Mouse (Mus musculus): Measurements from ENCODE around the gene Ccdc172. TPM values are rescaled to one million over a fixed set of nuclear protein-coding genes. Genes with fewer than 3 reads are reported as not detected.

The Ccdc172 gene
- polyA plus RNA-seq, 1 experiment, result not detected

DNA sequence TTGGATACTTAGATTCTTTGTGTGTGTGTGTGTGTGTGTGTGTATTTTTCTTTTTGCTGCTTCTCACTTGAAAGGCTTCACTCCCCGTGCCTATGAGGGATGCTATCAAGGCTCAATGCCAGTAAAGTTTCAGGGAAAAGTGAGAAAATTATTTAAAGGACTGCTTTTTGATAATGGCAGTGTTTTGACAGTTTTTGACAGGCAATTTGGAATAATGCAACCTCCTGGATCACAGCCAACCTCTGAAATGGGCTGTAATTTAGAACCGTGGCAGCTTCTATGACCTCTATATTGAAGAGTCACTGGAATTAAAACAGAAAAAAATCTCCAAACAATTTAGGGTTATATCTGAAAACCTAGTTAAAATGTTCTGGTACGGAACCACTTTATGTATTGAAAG lies 14.7 kb upstream of the Ccdc172 start:
- no peak for TF ChIP-seq POLR2A (IDR thresholded peaks at IDR 0.05; ENCODE audit: low read depth, low read length)
- TF ChIP-seq CTCF (IDR thresholded peaks at IDR 0.05; ENCODE audit: extremely low read depth, insufficient read depth, insufficient read length, insufficient replicate concordance), result no peak
- DNase-seq (ENCODE audit: low read depth in 1 of 2, low spot score in 2 of 2), result no peak
- H3K36me3 ChIP-seq (ENCODE audit: control insufficient read depth, insufficient read depth, low read length), result no peaks in the 10 kb centered on the region
- WGBS, result 72% methylated on average over 3 of the region's 3 CpGs
- H3K27me3 ChIP-seq (ENCODE audit: control insufficient read depth, insufficient read depth, low read length), result no peaks in the 10 kb centered on the region
- no peak overlapping the region for H3K4me3 ChIP-seq (ENCODE audit: extremely low read depth, insufficient read depth, insufficient read length)
- no peaks in the 10 kb centered on the region for H3K4me1 ChIP-seq (ENCODE audit: control insufficient read depth, insufficient read depth, insufficient read length)
- no peak overlapping the region for H3K27ac ChIP-seq (ENCODE audit: insufficient read depth, low read length)

DNA sequence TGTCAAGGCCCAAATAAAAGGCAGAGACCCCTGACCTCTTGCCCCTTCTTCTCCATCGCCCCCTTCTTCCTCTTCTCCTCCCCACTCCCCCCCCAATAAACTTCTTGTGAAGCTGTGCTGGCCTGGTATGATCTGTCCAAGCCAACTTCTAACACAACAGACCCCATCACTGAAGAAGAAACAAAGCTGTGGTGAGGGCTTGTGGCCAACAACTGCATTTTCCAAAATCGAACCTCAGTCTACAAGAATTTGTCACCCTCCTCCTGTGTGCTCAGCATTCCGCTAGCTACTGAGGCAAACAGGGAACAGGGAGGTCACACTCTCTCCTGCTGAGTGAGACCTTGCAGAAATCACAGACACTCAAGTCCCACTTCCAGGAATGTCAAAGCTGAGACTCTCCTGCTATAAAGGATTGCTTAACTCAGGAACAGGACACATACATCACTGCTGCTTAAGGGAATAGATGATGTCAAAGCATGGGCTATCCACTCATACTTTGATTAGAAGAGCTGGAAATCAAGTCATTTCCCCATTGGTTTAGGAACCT lies 12.3 kb upstream of the Ccdc172 start:
- Histone ChIP-seq H3K4me1 (ENCODE audit: control insufficient read depth, insufficient read depth, insufficient read length) (no peaks in the 10 kb centered on the region), H3K27me3 (ENCODE audit: control insufficient read depth, insufficient read depth, low read length) (no peaks in the 10 kb centered on the region), H3K4me3 (ENCODE audit: extremely low read depth, insufficient read depth, insufficient read length) (no peak overlapping the region), H3K36me3 (ENCODE audit: control insufficient read depth, insufficient read depth, low read length) (no peaks in the 10 kb centered on the region), H3K27ac (ENCODE audit: insufficient read depth, low read length) (no peak overlapping the region)
- no peak for TF ChIP-seq CTCF (IDR thresholded peaks at IDR 0.05; ENCODE audit: extremely low read depth, insufficient read depth, insufficient read length, insufficient replicate concordance)
- no peak for TF ChIP-seq POLR2A (IDR thresholded peaks at IDR 0.05; ENCODE audit: low read depth, low read length)
- no peak for DNase-seq (ENCODE audit: low read depth in 1 of 2, low spot score in 2 of 2)
- WGBS, result 91% methylated on average over 3 of the region's 3 CpGs

DNA sequence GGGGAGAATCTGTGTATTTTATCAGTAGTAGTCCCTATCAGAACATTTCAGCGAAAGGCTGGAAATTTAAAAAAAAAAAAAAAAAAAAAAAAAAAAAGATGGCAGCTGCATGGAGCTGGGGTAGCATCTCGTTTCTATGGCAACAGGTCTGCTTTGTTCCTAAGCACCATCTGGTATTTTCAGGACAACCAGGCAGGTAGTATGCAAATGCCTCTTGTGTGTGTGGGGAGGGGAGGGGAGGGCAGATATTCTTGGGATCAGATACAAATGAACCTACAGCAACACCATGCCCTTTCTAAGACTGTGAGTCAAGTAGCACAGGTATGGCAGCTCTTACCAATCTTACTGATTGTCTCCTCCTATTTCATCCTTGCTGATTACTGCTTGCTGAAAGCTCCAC lies 11.7 kb upstream of the Ccdc172 start:
- WGBS, result 85% methylated on average over 2 of the region's 2 CpGs
- no peak overlapping the region for H3K4me3 ChIP-seq (ENCODE audit: extremely low read depth, insufficient read depth, insufficient read length)
- no peaks in the 10 kb centered on the region for H3K4me1 ChIP-seq (ENCODE audit: control insufficient read depth, insufficient read depth, insufficient read length)
- H3K27me3 ChIP-seq (ENCODE audit: control insufficient read depth, insufficient read depth, low read length), result no peaks in the 10 kb centered on the region
- no peak overlapping the region for H3K27ac ChIP-seq (ENCODE audit: insufficient read depth, low read length)
- no peaks in the 10 kb centered on the region for H3K36me3 ChIP-seq (ENCODE audit: control insufficient read depth, insufficient read depth, low read length)
- TF ChIP-seq POLR2A (IDR thresholded peaks at IDR 0.05; ENCODE audit: low read depth, low read length) (no peak), CTCF (IDR thresholded peaks at IDR 0.05; ENCODE audit: extremely low read depth, insufficient read depth, insufficient read length, insufficient replicate concordance) (no peak)
- no peak for DNase-seq (ENCODE audit: low read depth in 1 of 2, low spot score in 2 of 2)

DNA sequence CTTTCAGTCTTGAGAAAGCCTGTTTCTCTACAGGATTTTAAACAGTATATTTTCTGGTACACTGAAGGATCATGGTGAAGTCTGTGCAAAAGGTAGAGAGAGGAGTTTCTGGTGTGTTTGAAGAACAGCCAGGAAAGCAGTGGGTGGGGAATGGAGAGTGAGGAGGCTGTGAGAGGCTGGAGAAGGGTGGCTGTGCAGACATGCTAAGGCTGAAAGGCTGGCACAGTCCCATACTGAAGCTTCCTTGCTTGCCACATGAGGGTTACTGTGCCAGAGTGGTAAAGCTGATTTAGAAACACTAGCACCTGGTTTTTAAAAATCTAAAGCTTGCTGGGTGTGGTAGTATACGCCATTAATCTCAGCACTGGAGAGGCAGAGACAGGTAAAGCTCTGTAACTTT lies 9.9 kb downstream of the Ccdc172 start:
- Histone ChIP-seq H3K36me3 (ENCODE audit: control insufficient read depth, insufficient read depth, low read length) (no peaks in the 10 kb centered on the region), H3K4me3 (ENCODE audit: extremely low read depth, insufficient read depth, insufficient read length) (no peak overlapping the region)
- WGBS, result 91% methylated on average over 1 of the region's 1 CpGs

DNA sequence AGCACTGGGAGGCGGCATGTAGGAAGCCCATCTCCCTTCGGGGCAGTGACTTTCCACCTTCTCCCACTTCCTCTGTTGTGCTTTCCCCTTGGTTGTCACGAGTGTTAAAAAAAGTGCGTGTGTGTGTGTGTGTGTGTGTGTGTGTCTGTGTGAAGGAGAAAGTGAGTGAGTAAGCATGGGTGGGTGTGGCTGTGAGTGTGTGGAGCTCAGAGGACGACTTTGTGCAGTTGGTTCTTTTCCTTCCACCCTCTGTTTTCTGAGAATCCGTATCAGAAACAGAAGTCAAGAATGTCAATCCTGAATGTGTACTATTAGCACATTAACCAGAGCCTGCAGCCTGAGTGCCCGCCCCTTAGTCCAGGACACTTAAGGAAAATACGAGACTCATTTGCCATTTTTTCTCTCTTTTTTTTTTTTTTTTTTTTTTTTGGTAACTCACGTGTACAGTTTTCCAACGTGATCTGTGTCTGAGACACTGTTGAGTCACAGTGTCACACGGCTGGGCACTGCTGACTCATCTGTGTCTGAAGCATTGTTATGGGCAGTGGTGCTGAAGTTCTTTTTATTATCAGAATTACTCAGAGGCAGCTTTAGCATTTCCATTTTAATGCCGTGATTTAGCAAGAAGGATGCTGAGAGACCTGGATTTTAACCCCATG lies 12.1 kb downstream of the Ccdc172 start:
- Histone ChIP-seq H3K27ac (ENCODE audit: insufficient read depth, low read length) (no peak overlapping the region), H3K27me3 (ENCODE audit: control insufficient read depth, insufficient read depth, low read length) (no peaks in the 10 kb centered on the region), H3K36me3 (ENCODE audit: control insufficient read depth, insufficient read depth, low read length) (no peaks in the 10 kb centered on the region), H3K4me3 (ENCODE audit: extremely low read depth, insufficient read depth, insufficient read length) (no peak overlapping the region), H3K4me1 (ENCODE audit: control insufficient read depth, insufficient read depth, insufficient read length) (no peaks in the 10 kb centered on the region)
- 61% methylated on average over 12 of the region's 12 CpGs for WGBS
- TF ChIP-seq CTCF (IDR thresholded peaks at IDR 0.05; ENCODE audit: extremely low read depth, insufficient read depth, insufficient read length, insufficient replicate concordance), result no peak
- no peak for TF ChIP-seq POLR2A (IDR thresholded peaks at IDR 0.05; ENCODE audit: low read depth, low read length)
- DNase-seq (ENCODE audit: low read depth in 1 of 2, low spot score in 2 of 2), result no peak

More for the DNA sequence above, 9.9 kb downstream of the Ccdc172 start:
- TF ChIP-seq POLR2A (IDR thresholded peaks at IDR 0.05; ENCODE audit: low read depth, low read length) (no peak), CTCF (IDR thresholded peaks at IDR 0.05; ENCODE audit: extremely low read depth, insufficient read depth, insufficient read length, insufficient replicate concordance) (no peak)
- no peak for DNase-seq (ENCODE audit: low read depth in 1 of 2, low spot score in 2 of 2)
- Histone ChIP-seq H3K4me1 (ENCODE audit: control insufficient read depth, insufficient read depth, insufficient read length) (no peaks in the 10 kb centered on the region), H3K27ac (ENCODE audit: insufficient read depth, low read length) (no peak overlapping the region), H3K27me3 (ENCODE audit: control insufficient read depth, insufficient read depth, low read length) (no peaks in the 10 kb centered on the region)

DNA sequence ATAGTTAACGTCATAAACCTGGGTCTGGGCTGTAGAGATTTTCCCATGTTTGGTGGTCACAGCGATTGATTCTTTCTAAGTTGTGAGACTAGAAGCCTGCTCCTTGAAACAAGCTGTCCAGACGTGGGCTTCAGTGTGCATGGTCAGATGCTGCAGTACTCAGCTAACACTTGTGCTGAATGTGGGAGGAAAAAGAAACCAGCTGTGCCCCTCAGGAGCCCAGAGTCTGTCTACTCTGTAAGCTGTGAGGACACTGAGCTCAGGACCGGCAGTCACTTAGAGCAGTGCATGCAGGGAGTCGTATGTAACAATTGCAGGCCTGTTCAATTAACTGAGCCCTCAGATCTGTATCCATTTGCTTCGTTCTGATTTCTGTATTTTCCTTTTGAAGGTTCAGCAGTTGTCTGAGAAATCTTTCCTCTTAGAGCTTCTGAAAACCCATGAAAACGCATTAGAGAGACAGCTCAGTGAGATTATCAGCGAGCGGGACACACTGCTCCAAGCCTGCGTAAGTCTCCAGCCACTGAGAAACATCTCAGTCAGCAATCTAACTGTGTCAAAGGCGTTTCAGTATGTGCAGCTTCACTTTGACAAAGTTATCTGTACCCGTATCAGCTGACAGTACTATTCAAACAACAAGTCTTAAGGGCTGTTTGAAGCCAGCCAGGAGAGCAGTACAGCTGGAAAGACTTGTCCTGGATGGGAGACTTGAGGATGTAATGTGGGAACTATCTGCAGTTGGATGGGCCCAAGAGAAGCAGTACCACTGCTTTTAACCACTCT lies 13.9 kb downstream of the Ccdc172 start:
- 86% methylated on average over 12 of the region's 12 CpGs for WGBS
- Histone ChIP-seq H3K36me3 (ENCODE audit: control insufficient read depth, insufficient read depth, low read length) (no peaks in the 10 kb centered on the region), H3K4me1 (ENCODE audit: control insufficient read depth, insufficient read depth, insufficient read length) (no peaks in the 10 kb centered on the region), H3K27me3 (ENCODE audit: control insufficient read depth, insufficient read depth, low read length) (no peaks in the 10 kb centered on the region), H3K4me3 (ENCODE audit: extremely low read depth, insufficient read depth, insufficient read length) (no peak overlapping the region), H3K27ac (ENCODE audit: insufficient read depth, low read length) (no peak overlapping the region)
- no peak for DNase-seq (ENCODE audit: low read depth in 1 of 2, low spot score in 2 of 2)
- TF ChIP-seq CTCF (IDR thresholded peaks at IDR 0.05; ENCODE audit: extremely low read depth, insufficient read depth, insufficient read length, insufficient replicate concordance) (no peak), POLR2A (IDR thresholded peaks at IDR 0.05; ENCODE audit: low read depth, low read length) (no peak)

Data from spleen, adult 2 months (tissue).